Mouse (Mus musculus): ENCODE results near the gene Entpd5. TPM values are rescaled to one million over a fixed set of nuclear protein-coding genes. Genes with fewer than 3 reads are reported as not detected.

The Entpd5 gene
- total RNA-seq, 2 experiments from 2014 or later, result 13.5 to 18.4 TPM

GRCm38 (mm10) chr12:84399663-84400062 lies 9.2 kb downstream of the Entpd5 start:
- ATAC-seq (replicated peaks; ENCODE audit: poor library complexity), result no peak

GRCm38 (mm10) chr12:84399135-84399534 lies 9.7 kb downstream of the Entpd5 start:
- no peak for ATAC-seq (replicated peaks; ENCODE audit: poor library complexity)

GRCm38 (mm10) chr12:84398629-84399028 lies 10.2 kb downstream of the Entpd5 start:
- no peak for ATAC-seq (replicated peaks; ENCODE audit: poor library complexity)

GRCm38 (mm10) chr12:84397685-84398084 lies 11.1 kb downstream of the Entpd5 start:
- no peak for ATAC-seq (replicated peaks; ENCODE audit: poor library complexity)

GRCm38 (mm10) chr12:84396947-84397679 lies 11.7 kb downstream of the Entpd5 start:
- ATAC-seq (replicated peaks; ENCODE audit: poor library complexity), result no peak

GRCm38 (mm10) chr12:84393847-84394246 lies 15.0 kb downstream of the Entpd5 start:
- no peak for ATAC-seq (replicated peaks; ENCODE audit: poor library complexity)

GRCm38 (mm10) chr12:84392681-84393080 lies 16.1 kb downstream of the Entpd5 start:
- no peak for ATAC-seq (replicated peaks; ENCODE audit: poor library complexity)

GRCm38 (mm10) chr12:84390336-84390735 lies 18.5 kb downstream of the Entpd5 start:
- ATAC-seq (replicated peaks; ENCODE audit: poor library complexity), result no peak

- peak; percentile 77 for ATAC-seq (replicated peaks; ENCODE audit: poor library complexity)
Observed at GRCm38 (mm10) chr12:84388774-84389400, 19.9 kb downstream of the Entpd5 start.

- ATAC-seq (replicated peaks; ENCODE audit: poor library complexity), result no peak
Observed at GRCm38 (mm10) chr12:84388097-84388496, 20.7 kb downstream of the Entpd5 start.

- ATAC-seq (replicated peaks; ENCODE audit: poor library complexity), result no peak
Observed at GRCm38 (mm10) chr12:84385408-84385807, 23.4 kb downstream of the Entpd5 start.

- peak; percentile 49 for ATAC-seq (replicated peaks; ENCODE audit: poor library complexity)
Observed at GRCm38 (mm10) chr12:84384644-84385081, 24.2 kb downstream of the Entpd5 start.

- no peak for ATAC-seq (replicated peaks; ENCODE audit: poor library complexity)
Observed at GRCm38 (mm10) chr12:84382369-84382768, 26.5 kb downstream of the Entpd5 start.

GRCm38 (mm10) chr12:84373831-84374481 lies 34.9 kb downstream of the Entpd5 start:
- no peak for ATAC-seq (replicated peaks; ENCODE audit: poor library complexity)

- no peak for ATAC-seq (replicated peaks; ENCODE audit: poor library complexity)
Observed at GRCm38 (mm10) chr12:84371647-84372046, 37.2 kb downstream of the Entpd5 start.

GRCm38 (mm10) chr12:84366971-84367370 lies 41.9 kb downstream of the Entpd5 start:
- peak; percentile 63 for ATAC-seq (replicated peaks; ENCODE audit: poor library complexity)

GRCm38 (mm10) chr12:84365137-84365536 lies 43.7 kb downstream of the Entpd5 start:
- ATAC-seq (replicated peaks; ENCODE audit: poor library complexity), result no peak

GRCm38 (mm10) chr12:84364291-84364690 lies 44.5 kb downstream of the Entpd5 start:
- ATAC-seq (replicated peaks; ENCODE audit: poor library complexity), result no peak

GRCm38 (mm10) chr12:84362872-84363271 lies 46.0 kb downstream of the Entpd5 start:
- ATAC-seq (replicated peaks; ENCODE audit: poor library complexity), result no peak

- peak; percentile 91 for ATAC-seq (replicated peaks; ENCODE audit: poor library complexity)
Observed at GRCm38 (mm10) chr12:84361555-84362489, 47.0 kb downstream of the Entpd5 start, which contains the start of the genes Coq6 and Fam161b. Gene Coq6, plus strand, starts transcription at chr12:84361657. Gene Fam161b, minus strand, starts transcription at chr12:84361833.

GRCm38 (mm10) chr12:84358699-84359098 lies 50.1 kb downstream of the Entpd5 start:
- peak; percentile 40; the same call in 1 of the 2 replicates for ATAC-seq (replicated peaks; ENCODE audit: poor library complexity)
